Mouse (Mus musculus): ENCODE data around the gene Fgf14.

DNA sequence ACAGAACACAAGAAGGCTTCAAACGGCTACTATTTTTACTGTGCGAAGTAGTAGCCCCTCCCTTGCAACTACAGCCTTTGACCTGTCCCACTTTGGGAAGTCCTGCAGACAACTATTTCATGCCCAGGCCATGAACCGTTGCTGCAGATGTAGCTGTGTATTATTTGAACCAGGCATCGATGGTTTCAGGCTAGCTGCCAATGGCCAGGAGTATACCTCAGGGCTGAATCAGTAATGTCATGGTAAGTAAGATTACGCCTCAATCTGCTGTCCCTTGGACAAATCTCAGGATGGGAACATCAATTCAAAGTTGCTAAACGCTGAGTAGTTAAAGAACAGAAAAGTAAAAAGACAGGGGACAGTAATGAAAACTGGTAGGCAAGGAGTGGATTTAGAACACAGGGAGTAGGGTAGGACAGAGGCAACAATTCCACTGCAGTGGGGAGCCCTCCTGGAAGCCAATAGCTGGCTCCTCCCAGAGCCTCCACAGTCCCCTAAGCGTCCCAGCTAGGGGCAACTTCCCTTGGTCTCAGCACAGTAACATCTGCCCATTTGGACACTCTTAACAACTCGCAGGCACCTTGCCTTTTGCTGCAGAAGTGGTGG, 2.3 kb downstream of the Fgf14 start:
- no peak for TF ChIP-seq CTCF (IDR thresholded peaks at IDR 0.05; ENCODE audit: low read depth)
- no peak for TF ChIP-seq EP300 (IDR thresholded peaks at IDR 0.05; ENCODE audit: low read depth)
